Mouse (Mus musculus) embryo, embryonic 11 days (tissue): ENCODE measurements at regions not wholly inside any gene's neighbourhood (a gene's known extent, or its start where the extent isn't known, plus 50 kb on each side); places are given as distances from the start of the nearest gene placed in this dataset.

Experiments used
- DNase-seq: peaks from one replicate; pipeline ENCODE4 v3.0.0-alpha.2; 2015

DNA sequence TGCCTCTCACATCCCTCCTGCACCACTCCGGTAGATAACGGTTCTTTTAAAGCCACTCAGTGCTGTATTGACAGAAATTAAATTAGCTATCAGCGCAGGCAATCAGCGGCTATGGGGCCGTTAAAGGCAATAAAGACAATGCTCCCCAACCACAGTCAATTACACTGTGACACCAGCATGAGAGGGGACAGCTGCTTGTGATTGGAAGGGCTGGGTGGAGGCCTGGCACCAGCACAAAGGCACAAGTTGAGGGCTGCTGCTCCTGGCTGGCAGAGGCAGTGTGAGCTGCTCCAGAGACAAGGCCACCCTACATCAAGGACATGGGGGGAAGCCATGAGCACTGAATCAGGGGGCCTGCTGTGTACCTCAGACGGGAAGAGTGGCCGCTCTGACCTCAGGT is 420.0 kb downstream of the Vrk1 start:
- DNase-seq: no peak

- DNase-seq: no peak
Measured at GRCm38 (mm10) chr12:106445151-106445550, 435.1 kb downstream of the Vrk1 start.

- no peak for DNase-seq
Measured at GRCm38 (mm10) chr12:106445976-106446375, 435.9 kb downstream of the Vrk1 start.

DNA sequence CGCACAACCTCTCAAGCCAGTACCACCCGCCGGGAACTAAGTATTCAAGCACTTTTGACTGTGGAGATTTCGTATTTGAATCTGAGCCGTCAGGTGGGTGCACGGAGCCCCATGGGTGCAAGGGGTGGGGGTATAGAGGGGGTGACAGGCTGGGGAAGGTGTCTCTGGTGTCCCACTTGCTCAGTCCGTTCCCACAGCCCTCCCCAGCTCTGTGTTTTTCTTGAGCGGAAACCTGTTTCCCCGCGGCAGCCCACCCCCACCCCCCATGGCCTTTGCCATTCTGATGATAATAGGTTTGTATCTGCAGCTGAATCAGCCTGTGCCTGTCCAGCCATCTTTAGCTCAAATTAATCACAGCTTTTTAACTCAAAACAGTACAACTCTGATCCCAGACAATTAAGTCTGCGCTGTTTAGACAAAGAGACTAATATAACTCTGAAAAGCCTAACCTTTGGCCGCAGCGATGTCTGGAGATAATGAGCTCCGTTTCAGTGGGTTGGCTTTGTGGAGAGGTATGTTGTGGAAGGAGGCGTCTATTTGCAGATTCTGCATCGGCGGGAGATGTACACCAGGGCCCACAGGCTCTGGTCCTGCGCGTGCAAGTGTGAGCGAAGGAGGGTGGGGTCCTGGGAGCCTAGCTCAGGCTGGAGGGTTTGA is 437.0 kb downstream of the Vrk1 start:
- DNase-seq: no peak

- no peak for DNase-seq
Measured at GRCm38 (mm10) chr12:106448551-106448950, 438.5 kb downstream of the Vrk1 start.

GRCm38 (mm10) chr12:106453491-106453890 is 443.5 kb downstream of the Vrk1 start:
- DNase-seq: no peak

- no peak for DNase-seq
Measured at GRCm38 (mm10) chr12:106458215-106458614, 448.2 kb downstream of the Vrk1 start.

GRCm38 (mm10) chr12:106460650-106461049 is 450.6 kb downstream of the Vrk1 start:
- no peak for DNase-seq

DNA sequence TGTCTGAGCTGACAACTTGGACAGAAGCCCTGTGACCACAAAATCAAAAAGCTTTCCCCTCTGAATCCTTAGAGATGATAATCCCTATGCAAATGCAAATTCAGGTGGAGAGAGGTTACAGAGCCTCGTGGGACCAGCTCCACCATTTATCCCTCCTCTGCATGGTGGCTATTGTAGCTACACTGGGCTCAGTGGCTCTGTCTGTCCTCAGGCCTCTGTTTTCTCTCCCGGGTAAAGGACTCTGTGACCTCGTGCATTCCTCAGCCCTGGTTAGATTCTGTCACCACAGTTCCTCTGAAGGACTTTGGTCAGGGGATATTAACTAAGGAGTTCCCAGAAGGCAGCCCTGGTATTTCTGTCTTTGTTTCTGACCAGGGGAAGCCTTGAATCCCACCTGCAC is 452.3 kb downstream of the Vrk1 start:
- no peak for DNase-seq

DNA sequence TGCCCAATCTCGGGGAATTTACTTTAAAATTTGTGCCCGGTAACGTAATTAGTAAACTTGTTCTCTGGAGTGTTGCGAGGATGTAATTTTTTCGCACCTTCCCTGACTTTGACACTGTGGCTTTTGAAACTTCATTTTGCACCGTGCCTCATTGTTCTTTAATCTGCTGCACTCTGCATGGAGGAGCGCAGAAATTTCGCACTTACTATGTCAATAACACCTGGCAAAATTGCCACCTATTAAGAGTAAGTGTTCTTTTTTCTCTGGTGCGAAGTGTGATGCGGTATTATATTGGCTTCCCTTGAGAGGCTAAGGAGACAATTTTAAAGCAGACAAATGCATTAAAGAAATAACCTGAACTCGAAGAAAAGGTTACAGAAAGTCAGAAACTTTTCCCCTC is 454.7 kb downstream of the Vrk1 start:
- no peak for DNase-seq

- no peak for DNase-seq
Measured at GRCm38 (mm10) chr12:106468173-106468860, 458.3 kb downstream of the Vrk1 start.

GRCm38 (mm10) chr12:106474501-106475165 is 464.6 kb downstream of the Vrk1 start:
- DNase-seq: peak; percentile 63

GRCm38 (mm10) chr12:106475486-106476050 is 465.5 kb downstream of the Vrk1 start:
- DNase-seq: no peak

DNA sequence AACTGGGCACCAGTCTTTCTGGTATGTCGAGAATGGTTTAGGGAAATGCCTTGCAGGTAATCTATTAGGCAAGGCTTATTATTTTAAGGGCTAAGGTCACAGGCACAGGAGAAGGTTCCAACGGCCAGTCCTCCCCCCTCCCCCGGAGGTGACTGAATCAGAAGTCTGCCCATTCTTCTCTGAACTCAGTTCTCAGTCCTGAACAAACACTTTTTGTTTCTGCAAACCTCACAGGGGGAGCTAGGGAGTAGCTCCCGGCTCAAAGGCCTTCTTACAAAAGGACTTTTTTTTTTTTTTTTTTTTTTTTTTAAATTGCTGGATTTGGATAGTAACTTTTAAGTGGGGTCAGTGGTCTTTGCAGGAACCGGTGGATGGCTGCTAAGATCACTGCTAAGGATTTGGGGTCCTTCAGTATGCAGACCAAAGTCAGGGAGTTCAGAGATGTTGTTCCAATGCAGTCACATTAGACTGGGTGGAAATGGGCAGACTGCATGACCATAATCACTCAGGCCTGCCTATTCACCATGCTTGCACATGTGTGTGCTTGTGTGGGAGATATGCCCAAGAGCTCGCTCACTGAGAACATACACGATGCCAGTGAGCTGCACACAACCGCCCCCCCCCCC is 467.1 kb downstream of the Vrk1 start:
- DNase-seq: peak; percentile 66

- DNase-seq: no peak
Measured at GRCm38 (mm10) chr12:106477731-106478130, 467.7 kb downstream of the Vrk1 start.

GRCm38 (mm10) chr12:106478381-106478781 is 468.4 kb downstream of the Vrk1 start:
- peak; percentile 59 for DNase-seq

GRCm38 (mm10) chr12:106479067-106479877 is 469.2 kb downstream of the Vrk1 start:
- DNase-seq: peak; percentile 53

GRCm38 (mm10) chr12:106479878-106480194 is 469.8 kb downstream of the Vrk1 start:
- DNase-seq: no peak

- DNase-seq: peak; percentile 45
Measured at GRCm38 (mm10) chr12:106480281-106481060, 470.4 kb downstream of the Vrk1 start.

GRCm38 (mm10) chr12:106501622-106502327 is 491.7 kb downstream of the Vrk1 start:
- no peak for DNase-seq

DNA sequence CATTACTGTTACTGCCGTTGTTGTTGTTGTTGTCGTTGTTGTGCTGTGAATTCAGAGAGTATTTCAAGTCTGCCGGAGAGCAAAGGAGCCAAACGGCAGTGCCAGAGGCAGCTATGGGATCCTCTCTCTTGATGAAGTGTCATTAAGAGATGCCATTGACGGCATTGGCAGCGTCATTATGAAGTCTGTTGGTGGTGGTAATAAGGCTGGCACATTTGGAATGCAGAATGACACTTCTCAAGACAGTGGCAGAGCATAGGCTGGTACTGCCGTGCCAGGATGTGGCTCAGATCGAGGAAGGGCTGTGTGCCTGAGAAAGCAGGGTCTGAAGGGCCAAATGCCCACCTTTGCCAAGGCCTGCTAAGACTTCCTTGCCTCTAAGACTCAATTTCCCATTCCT is 494.3 kb downstream of the Vrk1 start:
- no peak for DNase-seq
